Comparison of ENCODE assay signal across 7 mouse cellular contexts in genomic region chr10:128303126-128304021, GRCm38 (mm10). TPM values are rescaled to one million over a fixed set of nuclear protein-coding genes. Genes with fewer than 3 reads are reported as not detected.
DNase-seq lines count a peak whose midpoint lies in the region; ATAC-seq lines count a peak whose summit lies in the region.

Gene Pan2, plus strand, starts transcription at chr10:128303335.

- H3K27ac ChIP-seq in embryonic facial prominence, embryonic 12.5 days = peak within 1 kb of the TSS; percentile 95
- H3K27ac ChIP-seq in limb, embryonic 11.5 days (replicated peaks; ENCODE audit: low read depth, low read length) = peak within 1 kb of the TSS; percentile 89
- peak within 1 kb of the TSS; percentile 95 for H3K27ac ChIP-seq in midbrain, embryonic 14.5 days (replicated peaks; ENCODE audit: low read depth, low read length)

- H3K4me3 ChIP-seq in embryonic facial prominence, embryonic 12.5 days = peak within 1 kb of the TSS; percentile 53
- peak within 1 kb of the TSS; percentile 60 for H3K4me3 ChIP-seq in limb, embryonic 11.5 days (ENCODE audit: low read depth, low read length)
- H3K4me3 ChIP-seq in midbrain, embryonic 14.5 days (replicated peaks; ENCODE audit: low read depth, low read length) = peak within 1 kb of the TSS; percentile 42

- peaks cover 10% of the 10 kb centered on the region for H3K4me1 ChIP-seq in embryonic facial prominence, embryonic 12.5 days
- H3K4me1 ChIP-seq in limb, embryonic 11.5 days (ENCODE audit: control insufficient read depth, insufficient read depth, low read length) = peaks cover 3% of the 10 kb centered on the region
- peaks cover 17% of the 10 kb centered on the region for H3K4me1 ChIP-seq in midbrain, embryonic 14.5 days (ENCODE audit: control insufficient read depth, insufficient read depth, low read length)

- peak within 1 kb of the TSS; percentile 79 for H3K9ac ChIP-seq in embryonic facial prominence, embryonic 12.5 days
- H3K9ac ChIP-seq in limb, embryonic 11.5 days (ENCODE audit: low read length) = peak within 1 kb of the TSS; percentile 91
- H3K9ac ChIP-seq in midbrain, embryonic 14.5 days (replicated peaks; ENCODE audit: low read length) = peak within 1 kb of the TSS; percentile 64

- DNase-seq in adrenal gland, postnatal 25 days = peak; percentile 98
- DNase-seq in heart, adult 11 months = peak; percentile 100
- peak; percentile 100 for DNase-seq in kidney, adult 18-20 months
- DNase-seq in limb, embryonic 11.5 days (ENCODE audit: low spot score) = peak; percentile 100
- peak; percentile 99 for DNase-seq in midbrain, embryonic 14.5 days
- peak; percentile 98 to 99 for DNase-seq in spleen, adult 18-20 months

- H3K27me3 ChIP-seq in embryonic facial prominence, embryonic 12.5 days = no peaks in the 10 kb centered on the region
- no peaks in the 10 kb centered on the region for H3K27me3 ChIP-seq in limb, embryonic 11.5 days (ENCODE audit: control insufficient read depth, insufficient read depth, low read length)
- H3K27me3 ChIP-seq in midbrain, embryonic 14.5 days (ENCODE audit: control insufficient read depth, insufficient read depth, low read length) = no peaks in the 10 kb centered on the region

- peaks cover 6% of the 10 kb centered on the region for H3K36me3 ChIP-seq in embryonic facial prominence, embryonic 12.5 days
- H3K36me3 ChIP-seq in limb, embryonic 11.5 days (ENCODE audit: control insufficient read depth, insufficient read depth, low read length) = no peaks in the 10 kb centered on the region; the same call in 1 of the 2 replicates
- peaks cover 6% of the 10 kb centered on the region for H3K36me3 ChIP-seq in midbrain, embryonic 14.5 days (ENCODE audit: control insufficient read depth, insufficient read depth, low read length)

- H3K9me3 ChIP-seq in embryonic facial prominence, embryonic 12.5 days = no peaks in the 10 kb centered on the region
- no peaks in the 10 kb centered on the region for H3K9me3 ChIP-seq in limb, embryonic 11.5 days (ENCODE audit: control insufficient read depth, low read length)
- H3K9me3 ChIP-seq in midbrain, embryonic 14.5 days (ENCODE audit: control insufficient read depth, low read length) = no peaks in the 10 kb centered on the region

- peak within 1 kb of the TSS; percentile 65 for H3K4me2 ChIP-seq in embryonic facial prominence, embryonic 12.5 days (replicated peaks)
- peak within 1 kb of the TSS; percentile 85 for H3K4me2 ChIP-seq in limb, embryonic 11.5 days (ENCODE audit: low read depth, severe bottlenecking)
- H3K4me2 ChIP-seq in midbrain, embryonic 14.5 days (ENCODE audit: low read length) = peak within 1 kb of the TSS; percentile 70

- WGBS in embryonic facial prominence, embryonic 12.5 days = 2% methylated on average over 37 of the region's 37 CpGs
- WGBS in limb, embryonic 11.5 days = 3% methylated on average over 37 of the region's 37 CpGs
- 1% methylated on average over 37 of the region's 37 CpGs for WGBS in midbrain, embryonic 14.5 days

- ATAC-seq in embryonic facial prominence, embryonic 12.5 days (ENCODE audit: insufficient number of reproducible peaks, insufficient read depth, low FRiP score, low TSS enrichment) = peak; percentile 98
- peak; percentile 99 for ATAC-seq in limb, embryonic 11.5 days (ENCODE audit: insufficient number of reproducible peaks, low FRiP score, low TSS enrichment, low read depth)
- peak; percentile 100 for ATAC-seq in midbrain, embryonic 14.5 days (ENCODE audit: low FRiP score, low TSS enrichment)

RNA-seq across cellular contexts. Expression of gene Pan2, which starts in this region (rescaled TPM):
- total RNA-seq in adrenal gland, postnatal 25 days (2021) = 28.9 and 32.7 TPM in 2 replicates
- 36.2 and 38.3 TPM in 2 replicates for polyA plus RNA-seq in embryonic facial prominence, embryonic 12.5 days (2016; fragmentation: Nextera tagmentation; extraction: Ambion mirVana)
- polyA plus RNA-seq in limb, embryonic 11.5 days (2014; fragmentation: Nextera tagmentation; extraction: Ambion mirVana) = 37.5 and 38.7 TPM in 2 replicates
- polyA plus RNA-seq in midbrain, embryonic 14.5 days (2014; fragmentation: Nextera tagmentation; extraction: Ambion mirVana) = 18.5 and 23.0 TPM in 2 replicates

Comparison
In these comparisons a context has a peak if more than half of its experiments do, and no peak if none do; other contexts are left out.
1. Peak in every context shown above with its lines: DNase-seq, ATAC-seq, H3K4me3 ChIP-seq and H3K27ac ChIP-seq.